Mouse (Mus musculus): Measurements from ENCODE around the gene 1700057G04Rik.
"Not testable (repeated sequence)": the region's sequence is repeated elsewhere in the genome, so short reads cannot be mapped to it uniquely, and the experiment has no call there.

The 1700057G04Rik gene

GRCm38 (mm10) chr9:92305620-92306220 is 3.5 kb upstream of the 1700057G04Rik start:
- no peak for DNase-seq

- DNase-seq, result no peak
Measured at GRCm38 (mm10) chr9:92316791-92317190, 7.6 kb downstream of the 1700057G04Rik start.

GRCm38 (mm10) chr9:92325936-92326335 is 16.8 kb downstream of the 1700057G04Rik start:
- not testable (repeated sequence) for DNase-seq

- DNase-seq, result no peak
Measured at GRCm38 (mm10) chr9:92326813-92327212, 17.6 kb downstream of the 1700057G04Rik start.

- no peak for DNase-seq
Measured at GRCm38 (mm10) chr9:92331383-92331782, 22.2 kb downstream of the 1700057G04Rik start.

- DNase-seq, result no peak
Measured at GRCm38 (mm10) chr9:92334845-92335244, 25.7 kb downstream of the 1700057G04Rik start.

- DNase-seq, result no peak
Measured at GRCm38 (mm10) chr9:92335277-92335818, 26.2 kb downstream of the 1700057G04Rik start.

- DNase-seq, result no peak
Measured at GRCm38 (mm10) chr9:92337063-92337462, 27.9 kb downstream of the 1700057G04Rik start.

- DNase-seq, result no peak
Measured at GRCm38 (mm10) chr9:92337661-92338060, 28.5 kb downstream of the 1700057G04Rik start.

- DNase-seq, result no peak
Measured at GRCm38 (mm10) chr9:92338954-92339353, 29.8 kb downstream of the 1700057G04Rik start.

- no peak for DNase-seq
Measured at GRCm38 (mm10) chr9:92351924-92352323, 42.7 kb downstream of the 1700057G04Rik start.

- DNase-seq, result peak; percentile 8
Measured at GRCm38 (mm10) chr9:92353306-92353705, 44.1 kb downstream of the 1700057G04Rik start.

- DNase-seq, result no peak
Measured at GRCm38 (mm10) chr9:92360691-92361310, 51.6 kb downstream of the 1700057G04Rik start.

- no peak for DNase-seq
Measured at GRCm38 (mm10) chr9:92363478-92363877, 54.3 kb downstream of the 1700057G04Rik start.

- DNase-seq, result no peak
Measured at GRCm38 (mm10) chr9:92368920-92369319, 59.7 kb downstream of the 1700057G04Rik start.

GRCm38 (mm10) chr9:92373896-92374295 is 64.7 kb downstream of the 1700057G04Rik start:
- no peak for DNase-seq

GRCm38 (mm10) chr9:92374705-92375199 is 65.6 kb downstream of the 1700057G04Rik start:
- no peak for DNase-seq

- no peak for DNase-seq
Measured at GRCm38 (mm10) chr9:92375378-92375777, 66.2 kb downstream of the 1700057G04Rik start.

GRCm38 (mm10) chr9:92377967-92378366 is 68.8 kb downstream of the 1700057G04Rik start:
- no peak for DNase-seq

- no peak for DNase-seq
Measured at GRCm38 (mm10) chr9:92379240-92379639, 70.1 kb downstream of the 1700057G04Rik start.

- no peak for DNase-seq
Measured at GRCm38 (mm10) chr9:92383415-92383814, 74.2 kb downstream of the 1700057G04Rik start.

GRCm38 (mm10) chr9:92384401-92384800 is 75.2 kb downstream of the 1700057G04Rik start:
- DNase-seq, result no peak

GRCm38 (mm10) chr9:92385831-92386230 is 76.7 kb downstream of the 1700057G04Rik start:
- DNase-seq, result no peak

GRCm38 (mm10) chr9:92386871-92387270 is 77.7 kb downstream of the 1700057G04Rik start:
- no peak for DNase-seq

Data from thymus, postnatal 4 days (tissue).